Mouse (Mus musculus): ENCODE data around the gene Kcnq2. TPM values are rescaled to one million over a fixed set of nuclear protein-coding genes. Genes with fewer than 3 reads are reported as not detected.

Gene Kcnq2
- polyA plus RNA-seq, 1 experiment from 2014 or later: 41.7 TPM

GRCm38 (mm10) chr2:181048986-181049385 is 86.1 kb downstream of the Kcnq2 start:
- WGBS: 86% methylated on average over 9 of the region's 9 CpGs
- Histone ChIP-seq H3K9ac (no peak overlapping the region), H3K4me1 (peaks cover 23% of the 10 kb centered on the region), H3K27ac (no peak overlapping the region), H3K27me3 (no peaks in the 10 kb centered on the region), H3K36me3 (no peaks in the 10 kb centered on the region), H3K4me3 (no peak overlapping the region), H3K9me3 (replicated peaks) (no peaks in the 10 kb centered on the region), H3K4me2 (replicated peaks) (no peak overlapping the region)
- no peak for ATAC-seq (ENCODE audit: low FRiP score)

DNA sequence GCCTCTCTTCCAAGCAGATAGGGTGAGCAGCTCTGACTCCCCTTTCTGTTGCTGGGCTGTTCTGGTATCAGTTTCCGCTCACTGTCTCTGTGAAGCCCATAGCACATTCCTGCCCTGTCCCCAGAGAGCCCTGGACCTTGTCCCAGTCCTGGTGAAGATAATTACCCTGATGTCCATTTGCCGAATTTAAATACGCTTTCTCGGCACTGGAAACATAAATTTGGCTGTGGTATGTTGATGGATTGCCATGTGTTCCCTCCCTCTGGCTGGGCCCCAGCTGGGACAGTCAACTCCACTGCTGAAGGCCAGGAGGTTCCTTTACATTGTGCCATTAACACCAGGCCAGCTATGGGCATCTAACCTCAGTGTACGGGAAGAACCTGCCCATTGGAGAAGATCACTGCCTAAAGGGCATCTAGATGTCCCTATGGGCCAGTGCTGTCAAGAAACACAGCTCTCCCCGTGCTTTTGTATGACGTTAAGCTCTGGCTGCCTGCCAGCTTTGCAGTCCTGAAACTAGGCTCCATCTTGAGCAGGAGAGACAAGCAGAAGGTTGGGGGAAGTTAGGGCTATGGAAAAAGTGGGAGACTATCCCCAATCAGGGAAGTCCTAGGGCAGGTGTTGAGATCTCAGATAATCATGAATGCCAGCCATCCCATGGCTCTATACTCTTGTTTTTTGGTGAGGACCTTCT is 86.7 kb downstream of the Kcnq2 start:
- H3K27me3 ChIP-seq: no peaks in the 10 kb centered on the region
- no peak overlapping the region for H3K4me2 ChIP-seq (replicated peaks)
- H3K27ac ChIP-seq: no peak overlapping the region
- peaks cover 29% of the 10 kb centered on the region for H3K4me1 ChIP-seq
- no peak overlapping the region for H3K4me3 ChIP-seq
- no peak overlapping the region for H3K9ac ChIP-seq
- WGBS: 71% methylated on average over 7 of the region's 7 CpGs
- no peaks in the 10 kb centered on the region for H3K36me3 ChIP-seq
- ATAC-seq (ENCODE audit: low FRiP score): no peak
- no peaks in the 10 kb centered on the region for H3K9me3 ChIP-seq (replicated peaks)

GRCm38 (mm10) chr2:181044001-181044400 is 91.1 kb downstream of the Kcnq2 start:
- no peaks in the 10 kb centered on the region for H3K9me3 ChIP-seq (replicated peaks)
- H3K4me3 ChIP-seq: no peak overlapping the region
- H3K36me3 ChIP-seq: no peaks in the 10 kb centered on the region
- WGBS: 2% methylated on average over 3 of the region's 3 CpGs
- peaks cover 55% of the 10 kb centered on the region for H3K4me1 ChIP-seq
- peak overlapping the region; percentile 56 for H3K27ac ChIP-seq
- peak; percentile 26; the same call in 1 of the 2 replicates for ATAC-seq (ENCODE audit: low FRiP score)
- H3K9ac ChIP-seq: no peak overlapping the region
- peaks cover 21% of the 10 kb centered on the region for H3K27me3 ChIP-seq
- no peak overlapping the region for H3K4me2 ChIP-seq (replicated peaks)

DNA sequence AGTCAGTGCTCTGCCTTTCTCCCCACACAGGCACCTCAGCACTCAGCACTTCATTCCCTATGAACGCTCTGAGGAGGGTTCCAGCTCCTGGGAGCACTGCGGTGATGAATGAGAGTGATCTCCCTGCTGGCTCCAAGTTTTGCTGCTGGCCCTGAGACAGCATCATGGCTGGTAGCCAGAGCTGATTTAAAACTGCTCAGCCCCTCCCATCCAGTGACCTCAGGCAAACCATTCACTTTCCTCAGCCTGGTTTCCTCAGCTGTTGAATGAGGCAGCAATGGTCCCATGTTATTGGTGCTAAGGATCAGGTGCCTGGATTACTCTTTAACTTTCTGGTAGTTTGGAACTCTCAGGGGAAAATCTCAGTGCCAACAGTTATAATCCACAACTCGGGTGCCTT is 91.7 kb downstream of the Kcnq2 start, which contains the start of gene Chrna4:
Gene Chrna4, minus strand, starts transcription at position 110 of the 400 bp plus-strand sequence.
- Histone ChIP-seq H3K9me3 (replicated peaks) (no peaks in the 10 kb centered on the region), H3K4me1 (peaks cover 51% of the 10 kb centered on the region), H3K36me3 (no peaks in the 10 kb centered on the region), H3K4me3 (no peak within 1 kb of the TSS), H3K27ac (peak within 1 kb of the TSS; percentile 56), H3K4me2 (replicated peaks) (no peak within 1 kb of the TSS), H3K27me3 (peaks cover 21% of the 10 kb centered on the region), H3K9ac (0 out of 2 replicates have a peak within 1 kb of the TSS, but pooled peaks have one; percentile 13)
- WGBS: 39% methylated on average over 3 of the region's 3 CpGs
- no peak for ATAC-seq (ENCODE audit: low FRiP score)

DNA sequence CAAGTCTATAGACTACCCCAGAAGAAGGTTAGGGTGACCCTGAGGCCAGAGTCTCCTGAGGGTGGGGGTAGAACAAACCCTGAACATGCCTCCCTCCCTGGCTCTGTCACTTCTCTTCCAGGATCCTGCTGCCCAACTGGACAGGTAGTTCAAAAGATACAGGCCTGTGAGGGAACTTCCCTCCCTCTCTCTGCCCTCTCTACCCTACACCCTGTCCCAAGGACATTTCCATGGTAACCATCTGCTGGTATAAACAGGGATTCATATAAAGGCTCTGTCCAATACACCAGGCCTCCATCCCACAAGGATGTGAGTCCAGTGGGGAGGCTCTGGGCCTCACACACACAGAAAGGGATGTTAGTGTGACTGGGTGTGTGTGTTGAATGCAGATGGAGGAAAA is 92.7 kb downstream of the Kcnq2 start:
- ATAC-seq (ENCODE audit: low FRiP score): peak; percentile 24; the same call in 1 of the 2 replicates
- Histone ChIP-seq H3K36me3 (no peaks in the 10 kb centered on the region), H3K27me3 (peaks cover 21% of the 10 kb centered on the region), H3K9ac (0 out of 2 replicates have a peak overlapping the region, but pooled peaks have one; percentile 13), H3K4me1 (peaks cover 58% of the 10 kb centered on the region), H3K4me2 (replicated peaks) (no peak overlapping the region), H3K4me3 (no peak overlapping the region), H3K9me3 (replicated peaks) (no peaks in the 10 kb centered on the region), H3K27ac (peak overlapping the region; percentile 36)

GRCm38 (mm10) chr2:181041941-181042340 is 93.2 kb downstream of the Kcnq2 start:
- Histone ChIP-seq H3K36me3 (no peaks in the 10 kb centered on the region), H3K9me3 (replicated peaks) (no peaks in the 10 kb centered on the region), H3K4me1 (peaks cover 62% of the 10 kb centered on the region), H3K4me2 (replicated peaks) (no peak overlapping the region), H3K27me3 (peaks cover 23% of the 10 kb centered on the region), H3K27ac (peak overlapping the region; percentile 36), H3K9ac (0 out of 2 replicates have a peak overlapping the region, but pooled peaks have one; percentile 13), H3K4me3 (no peak overlapping the region)
- WGBS: 3% methylated on average over 7 of the region's 7 CpGs
- peak; percentile 44 for ATAC-seq (ENCODE audit: low FRiP score)

DNA sequence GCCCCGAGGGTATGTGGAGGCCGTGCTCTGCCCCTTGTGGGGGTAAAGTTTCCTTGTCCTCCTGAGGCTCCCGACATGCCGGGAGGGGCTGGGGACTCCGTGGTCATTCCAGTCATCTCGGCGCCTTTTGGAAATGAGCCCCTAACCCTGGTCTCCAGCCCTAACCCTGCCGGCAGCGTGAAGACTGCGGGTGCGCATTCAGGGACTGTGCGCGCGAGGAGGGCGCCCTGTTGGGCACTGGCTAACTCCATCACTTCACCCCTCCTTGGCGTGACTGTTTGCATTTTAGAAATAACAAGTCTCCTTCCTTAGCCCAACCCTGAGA is 95.8 kb downstream of the Kcnq2 start:
- Histone ChIP-seq H3K4me1 (peaks cover 57% of the 10 kb centered on the region), H3K27ac (peak overlapping the region; percentile 71; the same call in 1 of the 2 replicates), H3K4me2 (replicated peaks) (peak overlapping the region; percentile 84), H3K27me3 (peaks cover 23% of the 10 kb centered on the region), H3K36me3 (0 out of 2 replicates have a peak, but pooled peaks cover 4% of the 10 kb centered on the region), H3K9me3 (replicated peaks) (no peaks in the 10 kb centered on the region), H3K4me3 (peak overlapping the region; percentile 73), H3K9ac (peak overlapping the region; percentile 84)
- WGBS: 0% methylated on average over 16 of the region's 16 CpGs
- ATAC-seq (ENCODE audit: low FRiP score): no peak

- Histone ChIP-seq H3K27ac (peak overlapping the region; percentile 71; the same call in 1 of the 2 replicates), H3K36me3 (0 out of 2 replicates have a peak, but pooled peaks cover 7% of the 10 kb centered on the region), H3K4me1 (peaks cover 52% of the 10 kb centered on the region), H3K9ac (peak overlapping the region; percentile 84), H3K27me3 (peaks cover 23% of the 10 kb centered on the region), H3K9me3 (replicated peaks) (no peaks in the 10 kb centered on the region), H3K4me2 (replicated peaks) (peak overlapping the region; percentile 84), H3K4me3 (peak overlapping the region; percentile 73)
- WGBS: 2% methylated on average over 60 of the region's 63 CpGs
- peak; percentile 14; the same call in 1 of the 2 replicates for ATAC-seq (ENCODE audit: low FRiP score)
Observed at GRCm38 (mm10) chr2:181038644-181039355, 96.3 kb downstream of the Kcnq2 start.

DNA sequence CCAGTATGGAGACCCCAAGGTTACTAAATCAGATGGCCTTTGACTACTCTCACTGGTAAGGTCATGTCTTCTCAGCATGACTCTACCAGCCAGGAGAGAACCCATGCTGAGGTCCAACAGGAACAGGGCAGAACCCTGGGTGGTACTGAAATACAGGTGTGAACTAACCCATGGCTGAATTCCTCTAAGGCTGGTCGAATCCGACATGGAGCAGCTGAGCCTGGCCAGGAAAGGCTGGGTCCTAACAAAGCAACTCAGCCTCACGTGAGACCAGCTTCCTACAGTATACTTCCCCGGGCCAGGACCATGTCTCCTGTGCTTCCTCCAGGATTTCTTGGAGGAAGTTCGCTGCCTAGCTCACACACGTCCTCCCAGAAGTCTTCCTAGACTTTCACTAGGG is 98.5 kb downstream of the Kcnq2 start:
- Histone ChIP-seq H3K4me1 (peaks cover 40% of the 10 kb centered on the region), H3K27ac (no peak overlapping the region; the same call in 1 of the 2 replicates), H3K36me3 (0 out of 2 replicates have a peak, but pooled peaks cover 17% of the 10 kb centered on the region), H3K4me3 (no peak overlapping the region), H3K9me3 (replicated peaks) (no peaks in the 10 kb centered on the region), H3K27me3 (peaks cover 23% of the 10 kb centered on the region), H3K4me2 (replicated peaks) (no peak overlapping the region), H3K9ac (no peak overlapping the region)
- no peak for ATAC-seq (ENCODE audit: low FRiP score)
- WGBS: 81% methylated on average over 6 of the region's 6 CpGs

DNA sequence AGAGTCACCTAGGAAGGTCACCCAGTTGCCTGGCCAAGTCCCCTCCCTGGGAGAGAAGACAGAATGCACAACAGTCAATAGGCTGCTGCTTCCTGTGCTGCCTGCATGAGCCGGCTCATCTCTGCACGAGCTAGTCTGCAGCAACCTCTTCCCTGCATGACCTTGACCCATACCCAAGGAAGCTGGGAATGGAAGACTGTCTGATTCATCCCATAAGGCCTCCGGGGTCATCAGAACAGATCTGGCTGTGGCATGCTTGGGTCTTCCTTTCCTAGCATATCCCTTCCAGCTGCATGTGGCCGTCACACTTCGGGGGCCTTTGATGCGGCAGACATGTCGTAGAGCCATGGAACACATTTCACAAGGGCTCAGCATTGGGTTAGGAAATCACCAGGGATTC is 99.9 kb downstream of the Kcnq2 start:
- no peak for ATAC-seq (ENCODE audit: low FRiP score)
- no peak overlapping the region for H3K4me3 ChIP-seq
- WGBS: 82% methylated on average over 7 of the region's 7 CpGs
- no peak overlapping the region for H3K4me2 ChIP-seq (replicated peaks)
- no peaks in the 10 kb centered on the region for H3K9me3 ChIP-seq (replicated peaks)
- H3K36me3 ChIP-seq: peaks cover 22% of the 10 kb centered on the region; the same call in 1 of the 2 replicates
- peaks cover 38% of the 10 kb centered on the region for H3K4me1 ChIP-seq
- H3K27me3 ChIP-seq: peaks cover 10% of the 10 kb centered on the region
- H3K9ac ChIP-seq: no peak overlapping the region
- no peak overlapping the region for H3K27ac ChIP-seq

DNA sequence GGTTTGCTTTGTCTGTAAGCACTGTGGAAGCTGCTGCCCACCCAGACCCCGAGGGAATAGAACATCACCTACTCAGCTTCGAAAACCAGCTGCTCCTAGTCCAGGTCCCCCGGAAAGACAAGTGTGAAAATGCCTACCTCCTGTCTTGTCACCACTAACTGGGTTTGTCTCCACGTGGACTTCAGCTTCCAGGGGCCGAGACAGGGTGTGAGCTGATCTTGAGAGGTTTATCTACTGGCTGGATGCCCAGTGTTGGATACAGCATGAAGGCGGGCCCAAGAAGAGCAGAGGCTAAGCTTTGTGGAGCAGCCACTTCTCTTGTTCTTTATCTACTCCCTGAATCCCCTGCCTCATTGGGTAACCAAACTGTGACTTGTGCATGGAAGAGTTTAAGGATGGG is 101.8 kb downstream of the Kcnq2 start:
- H3K4me1 ChIP-seq: peaks cover 26% of the 10 kb centered on the region
- peaks cover 30% of the 10 kb centered on the region for H3K36me3 ChIP-seq
- no peaks in the 10 kb centered on the region for H3K9me3 ChIP-seq (replicated peaks)
- 72% methylated on average over 6 of the region's 6 CpGs for WGBS
- ATAC-seq (ENCODE audit: low FRiP score): no peak
- H3K4me2 ChIP-seq (replicated peaks): no peak overlapping the region
- H3K4me3 ChIP-seq: no peak overlapping the region
- H3K9ac ChIP-seq: no peak overlapping the region
- H3K27ac ChIP-seq: no peak overlapping the region
- H3K27me3 ChIP-seq: 0 out of 2 replicates have a peak, but pooled peaks cover 2% of the 10 kb centered on the region

DNA sequence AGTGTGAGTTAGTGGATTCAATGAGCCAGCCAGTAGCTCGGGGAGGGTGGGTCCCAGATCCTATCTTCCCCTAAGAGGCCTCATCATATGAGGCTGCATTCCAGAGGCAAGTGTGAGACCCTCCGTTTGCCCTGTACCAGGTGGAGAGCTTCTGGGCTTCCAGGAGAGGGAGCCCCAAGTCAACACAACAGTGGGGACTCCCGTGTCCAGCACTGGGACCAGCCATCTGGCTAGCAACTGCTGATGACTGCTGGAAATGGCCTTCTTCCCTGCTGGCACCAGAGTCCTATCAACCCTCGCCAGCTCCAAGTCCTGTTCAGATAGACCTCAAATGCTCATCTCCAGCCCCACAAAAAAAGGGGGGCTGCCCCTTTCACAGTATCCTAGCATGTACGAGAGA is 102.7 kb downstream of the Kcnq2 start:
- ATAC-seq (ENCODE audit: low FRiP score): 0 out of 2 replicates have a peak, but pooled peaks have one; percentile 26
- H3K9me3 ChIP-seq (replicated peaks): no peaks in the 10 kb centered on the region

More for the DNA sequence above, 102.7 kb downstream of the Kcnq2 start:
- Histone ChIP-seq H3K36me3 (peaks cover 39% of the 10 kb centered on the region), H3K4me1 (peaks cover 23% of the 10 kb centered on the region), H3K9ac (no peak overlapping the region), H3K4me3 (no peak overlapping the region), H3K4me2 (replicated peaks) (no peak overlapping the region), H3K27ac (no peak overlapping the region), H3K27me3 (0 out of 2 replicates have a peak, but pooled peaks cover 2% of the 10 kb centered on the region)
- WGBS: 55% methylated on average over 5 of the region's 5 CpGs
